Mouse (Mus musculus) erythroblast, embryonic 14.5 days (primary cell): Measurements from ENCODE around the gene Ttll8.

Experiments
- GATA1 ChIP-seq: IDR thresholded peaks from 2 replicates; pipeline ENCODE4 v1.6.1; 2012; ENCODE audit warnings: low read length, inconsistent platforms, mixed read lengths
- TAL1 ChIP-seq: IDR thresholded peaks from 3 replicates; pipeline ENCODE4 v1.6.1; 2012; ENCODE audit warnings: low read length, inconsistent platforms, mixed read lengths

DNA sequence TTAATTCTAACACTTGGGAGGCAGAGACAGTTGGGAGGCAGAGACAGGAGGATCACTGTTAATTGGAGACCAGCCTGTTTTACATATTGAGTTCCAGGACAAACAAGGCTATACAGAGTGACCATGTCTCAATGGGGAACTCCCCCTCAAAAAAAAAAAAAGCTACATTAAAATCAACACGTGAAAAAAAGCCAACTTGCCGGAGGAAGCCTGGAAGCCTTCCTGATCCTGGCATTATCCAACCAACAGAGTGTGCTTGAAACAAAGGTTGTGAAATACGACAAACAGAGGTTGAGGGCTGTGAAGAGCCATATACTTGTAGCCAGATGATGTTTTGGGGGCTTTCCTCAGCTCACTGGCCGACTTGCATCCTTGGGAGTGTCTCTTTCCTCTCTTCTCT lies 71.4 kb downstream of the Ttll8 start:
- TF ChIP-seq TAL1 (no peak), GATA1 (no peak)
